Mouse (Mus musculus) E14TG2a.4 (cell line): ENCODE results near the gene Kpna2.

Experiments
- H3K27me3 ChIP-seq: 2 replicates; pipeline ENCODE4 v1.6.1; 2014; ENCODE audit warnings: low read length, control low read depth; ENCODE audit not compliant: insufficient read depth
- H3K36me3 ChIP-seq: 2 replicates; pipeline ENCODE4 v1.6.1; 2014; ENCODE audit warnings: low read length, control low read depth; ENCODE audit not compliant: insufficient read depth
- H3K4me1 ChIP-seq: replicated peaks from 2 replicates; pipeline ENCODE4 v1.6.1; 2014; ENCODE audit warnings: low read depth, low read length, control low read depth
- H3K4me3 ChIP-seq: replicated peaks from 2 replicates; pipeline ENCODE4 v1.5.1; 2014; ENCODE audit warnings: mild to moderate bottlenecking, low read length
- H3K9me3 ChIP-seq: 2 replicates; pipeline ENCODE4 v1.6.1; 2014; ENCODE audit warnings: low read length, control low read depth
- CTCF ChIP-seq: conservative IDR thresholded peaks from 2 replicates; pipeline ENCODE4 v1.5.1; 2014; ENCODE audit warnings: low read length
- NANOG ChIP-seq: IDR thresholded peaks from 2 replicates; pipeline ENCODE4 v1.6.1; 2014; ENCODE audit warnings: borderline replicate concordance, low read length, mixed read lengths
- POU5F1 ChIP-seq: IDR thresholded peaks from 2 replicates; pipeline ENCODE4 v1.6.1; 2014; ENCODE audit warnings: low read length, borderline replicate concordance

Kpna2 gene

DNA sequence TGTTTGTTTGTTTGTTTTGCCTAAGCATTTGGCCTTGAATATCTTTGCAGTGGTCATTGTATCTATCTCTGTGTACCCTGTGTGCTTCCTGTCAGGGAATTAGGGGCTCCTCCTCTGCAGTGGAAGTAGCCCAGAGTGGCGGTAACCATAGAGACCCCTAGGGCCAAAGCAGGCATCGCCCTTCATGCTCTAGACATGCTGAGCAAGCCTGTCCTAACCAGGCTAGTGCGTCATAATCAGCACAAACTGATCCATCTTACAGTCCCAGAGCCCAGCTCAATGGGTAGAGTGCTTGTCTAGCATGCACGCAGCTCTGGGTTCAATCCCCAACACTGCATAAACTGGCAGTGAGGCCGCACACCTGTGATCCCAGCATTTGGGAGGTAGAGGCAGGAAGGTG is 40.2 kb downstream of the Kpna2 start:
- Histone ChIP-seq H3K9me3 (no peaks in the 10 kb centered on the region), H3K27me3 (peaks cover 15% of the 10 kb centered on the region), H3K4me1 (peaks cover 33% of the 10 kb centered on the region), H3K36me3 (no peaks in the 10 kb centered on the region), H3K4me3 (no peak overlapping the region)
- TF ChIP-seq NANOG (no peak), POU5F1 (no peak), CTCF (no peak)

DNA sequence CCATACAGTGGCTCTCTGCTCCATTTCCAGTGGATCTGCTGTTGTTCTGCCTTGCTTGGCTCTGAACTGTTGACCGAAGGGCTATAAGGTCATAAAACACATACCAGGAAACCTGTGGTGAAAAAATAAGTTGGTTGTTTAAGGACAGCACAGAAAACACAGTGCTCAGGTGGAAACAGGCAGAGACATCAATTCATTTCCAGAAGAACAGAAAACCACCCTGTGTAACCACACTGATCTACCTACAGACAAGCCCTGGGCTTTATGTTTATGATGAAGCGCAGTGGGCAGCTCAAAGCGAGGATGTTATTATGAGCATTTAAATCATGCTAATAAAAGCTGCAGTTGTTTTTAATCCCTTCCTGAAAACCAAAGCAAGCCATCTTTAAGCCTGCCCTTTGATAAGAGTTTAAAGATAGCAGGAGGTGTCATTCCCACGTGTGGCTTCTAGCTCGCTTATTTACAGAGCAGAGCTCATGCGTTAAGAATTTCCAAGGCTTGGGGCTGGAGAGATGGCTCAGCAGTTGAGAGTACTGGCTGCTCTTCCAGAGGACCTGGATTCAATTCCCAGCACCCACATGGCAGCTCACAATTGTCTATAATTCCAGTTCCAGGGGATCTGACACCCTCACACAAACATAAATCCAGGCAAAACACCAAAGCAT is 40.8 kb downstream of the Kpna2 start:
- Histone ChIP-seq H3K9me3 (no peaks in the 10 kb centered on the region), H3K36me3 (no peaks in the 10 kb centered on the region), H3K27me3 (peaks cover 15% of the 10 kb centered on the region), H3K4me3 (no peak overlapping the region), H3K4me1 (peaks cover 33% of the 10 kb centered on the region)
- TF ChIP-seq POU5F1 (no peak), NANOG (no peak), CTCF (no peak)

GRCm38 (mm10) chr11:106957271-106957980 is 41.9 kb downstream of the Kpna2 start:
- no peak for TF ChIP-seq CTCF
- TF ChIP-seq POU5F1, result no peak
- no peak for TF ChIP-seq NANOG
- Histone ChIP-seq H3K4me3 (peak overlapping the region; percentile 54), H3K4me1 (peaks cover 33% of the 10 kb centered on the region), H3K9me3 (no peaks in the 10 kb centered on the region), H3K27me3 (peaks cover 15% of the 10 kb centered on the region), H3K36me3 (no peaks in the 10 kb centered on the region)

- no peak overlapping the region for H3K4me3 ChIP-seq
- TF ChIP-seq NANOG, result no peak
- TF ChIP-seq POU5F1, result no peak
- no peak for TF ChIP-seq CTCF
Observed at GRCm38 (mm10) chr11:106954566-106954965, 44.8 kb downstream of the Kpna2 start.

DNA sequence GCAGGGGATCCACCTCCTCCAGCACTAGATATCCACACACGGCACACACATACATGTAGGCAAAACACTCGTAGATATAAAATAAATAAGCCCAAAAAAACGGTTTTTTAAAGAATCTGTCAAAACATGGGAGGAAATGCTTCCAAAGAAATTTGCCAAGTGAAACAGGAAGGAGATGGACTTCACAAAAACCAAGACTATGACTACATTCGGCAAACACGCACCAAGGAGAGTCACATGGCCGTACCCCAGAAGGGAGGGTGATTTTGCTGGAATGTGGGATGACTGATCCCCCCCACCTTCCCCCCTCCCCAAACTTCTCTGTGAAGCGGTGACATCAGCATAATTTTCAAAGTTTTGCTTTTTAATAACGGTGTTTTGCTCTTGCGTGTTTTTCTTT is 45.2 kb downstream of the Kpna2 start:
- Histone ChIP-seq H3K4me1 (peaks cover 9% of the 10 kb centered on the region), H3K9me3 (no peaks in the 10 kb centered on the region), H3K36me3 (no peaks in the 10 kb centered on the region), H3K27me3 (peaks cover 11% of the 10 kb centered on the region), H3K4me3 (no peak overlapping the region)
- TF ChIP-seq POU5F1 (no peak), CTCF (no peak), NANOG (no peak)

More at GRCm38 (mm10) chr11:106954566-106954965, 44.8 kb downstream of the Kpna2 start:
- peaks cover 11% of the 10 kb centered on the region for H3K27me3 ChIP-seq
- H3K9me3 ChIP-seq, result no peaks in the 10 kb centered on the region
- peaks cover 14% of the 10 kb centered on the region for H3K4me1 ChIP-seq
- no peaks in the 10 kb centered on the region for H3K36me3 ChIP-seq
